Mouse (Mus musculus) heart, postnatal 4 days (tissue): Measurements from ENCODE around the gene Elk4. TPM values are rescaled to one million over a fixed set of nuclear protein-coding genes. Genes with fewer than 3 reads are reported as not detected.
A peak's percentile ranks its signal among the peaks of the same experiment; 100 is the strongest.

Experiments
- DNase-seq: peaks from one replicate; pipeline ENCODE4 v3.0.0; 2021
- total RNA-seq, 2 experiments: library from RNA; stranded (reverse); gene quantifications; 2 replicates each; pipeline ENCODE4 v1.2.3; 2021

The Elk4 gene
- total RNA-seq, 2 experiments from 2014 or later, result 104 to 110 TPM

DNA sequence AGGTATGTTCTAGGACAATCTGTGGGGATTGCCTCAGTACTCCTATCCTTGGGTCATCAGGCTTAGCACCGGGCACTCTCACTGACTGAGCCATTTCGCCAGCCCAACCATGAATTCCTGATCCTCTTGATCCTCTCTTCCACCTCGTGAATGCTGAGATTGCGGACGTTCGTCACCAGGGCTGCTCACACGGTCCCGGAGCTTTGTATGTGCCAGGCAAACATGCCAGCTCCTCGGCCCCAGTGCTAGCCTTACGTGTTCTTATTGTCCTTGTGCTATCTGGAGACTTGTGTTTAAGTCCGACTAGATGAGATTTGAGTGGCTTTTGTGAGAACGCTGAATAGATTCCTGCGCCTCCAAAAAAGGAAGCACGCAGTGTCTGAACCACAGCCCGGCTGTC, 20.0 kb upstream of the Elk4 start:
- DNase-seq, result no peak

DNA sequence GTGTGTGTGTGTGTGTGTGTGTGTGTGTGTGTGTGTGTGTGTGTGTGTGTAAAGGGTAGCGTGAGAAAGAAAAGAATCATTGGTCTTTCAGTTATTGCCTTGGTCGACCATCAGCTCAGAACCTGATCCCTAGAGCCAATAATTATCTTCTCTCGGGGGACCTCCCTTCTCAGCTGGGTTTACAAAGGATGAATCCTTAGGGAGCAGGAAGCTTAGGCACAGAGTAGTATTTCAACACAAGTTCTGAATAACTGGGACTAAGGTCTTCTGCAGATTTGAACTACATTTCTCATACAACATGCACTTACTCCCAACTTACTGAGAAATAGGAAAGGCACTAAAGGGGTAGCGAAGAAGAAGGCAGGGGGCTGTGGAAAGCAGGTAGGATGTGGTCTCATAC, 17.9 kb upstream of the Elk4 start:
- DNase-seq, result no peak

DNA sequence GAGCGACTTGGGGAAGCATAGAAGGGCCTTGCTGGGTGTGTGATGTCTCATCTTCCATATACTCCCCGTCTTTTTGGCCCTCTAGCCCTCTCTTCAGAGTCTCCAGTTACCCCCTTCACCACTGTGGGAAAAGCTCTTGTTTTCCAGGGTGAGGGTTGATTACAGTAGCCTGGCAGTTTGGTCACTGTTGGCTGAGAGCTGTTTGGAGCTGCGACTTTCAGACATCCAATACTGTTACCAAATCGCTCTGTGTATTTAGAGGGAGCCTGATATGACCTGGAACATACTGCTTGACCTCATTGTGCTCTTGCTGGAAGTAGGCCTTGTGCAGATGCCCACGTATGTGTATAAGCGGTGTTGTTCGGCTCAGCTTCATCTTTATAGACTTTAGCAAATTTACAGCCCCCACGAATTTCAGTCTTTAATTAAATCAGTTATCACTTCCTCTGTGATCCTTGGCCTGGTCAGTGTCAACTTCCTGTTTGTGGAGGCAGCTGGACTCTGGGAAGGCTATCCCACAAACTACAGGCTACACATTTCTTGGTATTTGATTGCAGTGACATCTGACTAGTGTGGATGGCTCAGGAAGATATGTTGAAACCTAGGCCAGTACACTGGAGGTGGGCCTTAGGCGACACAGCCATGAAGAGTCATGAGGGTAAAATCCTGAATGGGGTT, 17.2 kb upstream of the Elk4 start:
- DNase-seq, result no peak

DNA sequence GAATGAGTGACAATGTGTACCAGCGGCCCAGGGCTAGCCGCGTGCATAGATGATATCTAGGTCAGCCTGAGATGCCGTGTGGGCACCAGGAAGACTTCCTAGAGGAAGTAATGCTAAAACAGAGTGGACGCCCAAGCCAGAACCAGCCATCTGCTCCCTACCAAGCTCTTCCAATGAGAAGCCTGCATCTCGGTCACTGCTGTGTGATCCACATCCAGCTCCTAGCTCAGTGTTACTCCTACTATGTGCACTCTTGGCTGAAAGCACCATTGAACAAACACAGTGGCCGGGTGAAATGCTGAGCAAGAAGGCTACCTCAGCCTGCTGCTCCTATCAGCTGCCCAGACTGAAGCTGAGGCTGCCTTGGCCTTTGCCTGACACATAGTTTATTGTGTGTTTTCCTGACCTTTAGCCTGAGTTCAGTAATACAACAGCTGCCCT, 14.8 kb upstream of the Elk4 start:
- no peak for DNase-seq

DNA sequence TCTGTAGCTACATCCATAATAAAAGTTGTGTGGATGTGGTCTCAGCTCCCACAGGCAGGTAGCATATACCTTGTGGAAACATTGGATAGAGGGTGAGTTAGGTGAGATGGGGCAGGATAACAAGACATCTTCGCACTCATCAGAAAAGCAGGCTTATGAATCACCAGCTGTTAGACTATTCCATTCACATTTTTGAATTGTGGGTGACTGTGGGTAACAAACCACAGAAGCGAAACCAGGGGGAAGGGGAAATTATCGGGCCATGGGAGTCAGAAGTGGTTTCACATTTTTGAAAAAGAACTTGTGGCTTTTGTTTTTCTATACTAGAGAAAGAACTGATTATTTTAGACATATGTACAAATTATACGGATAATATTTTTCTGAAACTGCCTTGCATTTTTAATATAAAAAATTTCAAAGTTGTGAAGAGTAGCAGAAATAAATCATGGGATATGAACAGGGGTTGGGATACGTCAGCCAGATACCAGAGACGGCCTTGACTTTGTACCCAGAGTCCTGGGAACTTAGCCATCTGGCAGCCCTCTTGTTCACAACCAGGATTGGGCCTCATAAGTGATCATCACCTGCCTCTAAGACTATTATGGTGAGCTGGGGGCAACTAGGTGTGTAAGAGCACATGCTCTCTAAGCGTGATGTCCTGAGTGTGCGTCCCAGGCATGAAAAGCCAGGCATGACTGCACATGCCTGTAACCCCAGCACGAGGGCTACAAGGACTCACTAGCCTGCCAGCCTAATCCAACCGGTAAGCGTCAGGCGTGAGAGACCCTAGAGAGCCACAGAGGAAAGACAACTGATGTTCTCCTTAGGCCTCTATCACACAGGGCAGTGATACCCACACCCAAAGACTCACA, 14.0 kb upstream of the Elk4 start:
- no peak for DNase-seq

DNA sequence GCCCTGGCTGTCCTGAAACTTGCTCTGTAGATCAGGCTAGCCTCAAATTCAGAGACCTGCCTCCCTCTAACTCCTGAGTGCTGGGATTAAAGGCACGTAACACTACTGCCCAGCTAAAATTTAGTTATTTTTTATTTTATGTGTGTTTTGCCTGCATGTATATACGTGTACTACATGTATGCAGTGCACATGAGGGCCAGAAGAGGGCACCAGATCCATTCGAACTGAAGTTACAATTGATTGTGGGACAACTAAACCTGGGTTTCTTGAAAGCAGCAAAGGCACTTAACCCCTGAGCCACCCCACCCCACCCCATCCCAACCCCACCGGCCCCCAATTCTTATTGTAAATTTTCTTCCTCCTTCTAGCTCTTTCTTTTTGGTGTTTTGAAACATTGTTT, 12.3 kb upstream of the Elk4 start:
- peak; percentile 78 for DNase-seq

DNA sequence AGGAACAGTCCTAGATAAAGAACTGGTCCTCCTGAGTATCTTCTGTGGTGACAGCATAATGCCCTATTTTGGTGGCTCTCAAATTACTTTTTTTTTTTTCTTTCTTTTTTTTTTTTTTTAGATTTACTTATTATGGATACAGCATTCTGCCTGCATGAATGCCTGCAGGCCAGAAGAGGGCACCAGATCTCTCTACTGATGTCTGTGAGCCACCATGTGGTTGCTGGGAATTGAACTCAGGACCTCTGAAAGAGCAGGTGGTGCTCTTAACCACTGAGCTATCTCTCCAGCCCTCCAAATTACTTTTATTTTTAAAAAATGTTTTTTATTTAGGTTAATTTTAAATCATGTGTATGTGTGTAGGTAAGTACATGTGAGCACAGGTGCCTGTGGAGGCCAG, 6.9 kb upstream of the Elk4 start:
- DNase-seq, result no peak

DNA sequence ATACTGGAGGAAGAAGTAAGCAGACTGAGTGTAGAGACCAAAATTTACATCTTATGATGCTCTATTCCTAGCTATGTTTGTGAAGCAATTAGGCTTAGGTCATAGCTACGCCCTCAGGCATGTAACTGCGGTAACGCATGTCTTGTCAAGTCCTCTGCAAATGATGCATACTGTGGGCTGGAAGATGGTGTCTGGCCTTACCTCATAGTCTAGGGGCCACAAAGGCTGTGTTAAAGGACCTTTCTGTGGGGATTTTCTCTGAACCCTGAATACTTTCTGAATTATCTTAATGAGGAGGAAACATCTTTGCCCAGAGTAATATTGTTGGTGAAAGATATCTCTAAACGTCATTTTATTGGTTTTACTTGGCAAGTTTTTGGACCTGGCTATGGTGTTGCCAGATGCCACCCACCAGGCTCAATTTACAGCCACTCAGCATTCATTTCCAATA, 5.5 kb upstream of the Elk4 start:
- no peak for DNase-seq

DNA sequence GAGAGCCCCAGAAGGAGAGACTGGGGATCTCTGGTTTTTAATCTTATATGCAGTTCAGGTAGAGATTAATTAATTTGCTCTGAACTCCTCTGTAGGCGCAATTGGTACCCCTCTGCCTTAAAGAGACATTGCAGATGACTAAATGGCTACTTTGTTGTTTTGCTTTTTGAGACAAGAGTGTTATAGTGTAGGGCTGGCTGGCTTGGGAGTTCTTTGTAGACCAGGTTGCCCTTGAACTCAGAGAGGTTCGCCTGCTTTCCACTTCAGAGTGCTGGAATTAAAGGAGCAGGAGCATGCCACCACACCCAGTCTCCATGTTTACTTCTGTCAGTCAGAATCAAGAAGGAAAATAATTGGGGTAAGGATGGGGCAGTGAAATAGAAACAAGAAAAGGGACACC, 4.3 kb upstream of the Elk4 start:
- no peak for DNase-seq

DNA sequence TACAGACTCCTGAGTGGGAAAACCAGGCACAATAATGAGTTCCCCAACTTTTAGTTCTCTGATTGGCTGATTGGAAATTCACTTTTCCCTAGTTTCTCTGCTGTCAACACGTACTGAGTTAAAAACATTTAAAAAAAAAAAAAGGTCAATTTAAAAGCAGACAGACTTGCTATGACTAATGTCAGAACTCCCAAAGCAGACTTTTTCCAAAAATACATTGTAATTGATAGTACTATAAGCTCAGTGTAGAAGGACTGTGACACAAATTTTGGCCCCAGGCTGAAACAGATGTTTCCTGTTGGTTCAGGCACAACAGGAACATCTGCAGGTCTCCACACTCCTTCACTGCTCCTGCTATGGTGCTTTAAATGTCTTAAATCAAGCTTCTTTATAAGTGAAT, 3.6 kb upstream of the Elk4 start:
- peak; percentile 50 for DNase-seq

DNA sequence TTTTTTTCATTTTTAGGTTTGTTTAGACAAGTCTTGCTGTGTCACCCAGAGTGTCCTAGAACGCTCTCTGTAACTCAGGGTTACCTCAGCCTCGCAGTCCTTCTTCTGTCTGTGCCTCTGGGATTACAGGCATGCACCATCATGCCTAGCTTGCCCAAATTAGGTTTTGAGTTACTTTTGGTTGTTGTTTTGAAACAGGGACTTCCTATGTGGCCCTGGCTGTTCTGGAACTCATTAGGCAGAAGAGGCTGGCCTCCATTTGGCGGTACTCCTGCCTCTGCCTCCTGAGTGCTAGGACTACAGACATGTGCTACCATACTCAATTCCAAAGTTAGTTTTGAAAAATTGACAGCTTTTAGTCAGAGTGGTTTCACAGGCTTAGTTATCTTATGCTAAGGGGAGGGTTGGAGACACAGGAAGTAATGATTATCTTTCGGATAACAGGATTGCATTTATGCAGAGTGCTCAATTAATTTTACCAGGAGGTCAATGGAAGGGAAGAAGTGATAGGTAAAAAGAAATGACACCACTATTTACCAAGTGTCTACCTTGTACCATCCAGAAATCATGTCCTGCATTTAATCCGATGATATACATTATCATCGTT, 2.7 kb upstream of the Elk4 start:
- no peak for DNase-seq

DNA sequence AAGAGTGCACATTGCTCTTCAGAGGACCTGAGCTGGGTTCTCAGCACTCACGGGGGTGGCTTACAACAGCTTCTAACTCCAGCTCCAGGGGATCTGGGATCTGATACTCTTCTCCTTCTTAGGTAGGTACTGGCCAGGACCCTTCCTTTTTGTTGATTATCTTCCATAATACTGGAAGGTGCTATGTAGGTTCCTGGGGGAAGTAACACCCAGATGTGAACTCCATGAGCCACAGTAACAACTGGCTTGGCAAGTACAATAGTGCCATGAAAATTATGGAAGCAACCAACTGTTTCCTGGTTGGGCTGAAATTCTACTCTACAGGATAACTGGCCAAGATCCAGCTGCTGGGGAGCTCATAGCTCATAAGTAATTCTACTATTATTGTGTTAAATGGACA, 1.9 kb upstream of the Elk4 start:
- DNase-seq, result no peak

DNA sequence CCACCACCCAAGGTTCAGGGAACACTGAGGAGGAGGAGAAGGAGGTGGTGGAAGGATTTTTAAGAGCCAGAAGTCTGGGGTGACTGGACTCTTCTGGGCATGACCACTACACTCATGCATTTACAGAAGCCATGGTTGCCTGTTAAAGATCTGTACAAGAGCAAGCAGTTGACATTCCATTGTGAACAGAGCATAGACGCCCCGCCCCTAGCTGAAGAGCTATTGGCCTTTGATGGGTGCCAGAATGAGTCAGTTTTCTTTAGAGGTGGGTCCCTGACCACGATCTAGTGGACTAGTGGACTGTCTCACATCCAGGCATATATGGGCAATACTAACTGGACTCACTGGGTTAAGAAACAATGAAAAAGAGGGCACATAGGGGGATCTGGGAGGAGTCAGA, 1.4 kb upstream of the Elk4 start:
- no peak for DNase-seq

DNA sequence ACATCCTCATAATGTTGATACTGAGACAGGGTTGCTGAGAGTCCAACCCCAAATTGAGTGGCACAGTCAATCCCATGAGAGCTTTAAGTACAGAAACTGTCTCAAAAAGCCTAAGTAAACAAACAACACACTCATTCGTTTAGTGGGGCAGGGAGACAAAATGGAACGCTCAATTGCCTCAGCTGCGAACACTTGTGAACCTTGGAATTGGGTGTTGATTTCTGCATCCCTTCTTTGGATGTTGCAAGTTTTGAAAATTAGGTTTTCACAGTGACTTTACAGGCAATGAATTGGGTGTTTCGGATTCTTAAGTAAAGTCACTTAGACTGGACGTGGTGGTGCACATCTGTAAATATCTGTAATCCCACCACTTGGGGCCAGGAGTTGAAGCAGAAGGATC, 686 bp upstream of the Elk4 start:
- no peak for DNase-seq

DNA sequence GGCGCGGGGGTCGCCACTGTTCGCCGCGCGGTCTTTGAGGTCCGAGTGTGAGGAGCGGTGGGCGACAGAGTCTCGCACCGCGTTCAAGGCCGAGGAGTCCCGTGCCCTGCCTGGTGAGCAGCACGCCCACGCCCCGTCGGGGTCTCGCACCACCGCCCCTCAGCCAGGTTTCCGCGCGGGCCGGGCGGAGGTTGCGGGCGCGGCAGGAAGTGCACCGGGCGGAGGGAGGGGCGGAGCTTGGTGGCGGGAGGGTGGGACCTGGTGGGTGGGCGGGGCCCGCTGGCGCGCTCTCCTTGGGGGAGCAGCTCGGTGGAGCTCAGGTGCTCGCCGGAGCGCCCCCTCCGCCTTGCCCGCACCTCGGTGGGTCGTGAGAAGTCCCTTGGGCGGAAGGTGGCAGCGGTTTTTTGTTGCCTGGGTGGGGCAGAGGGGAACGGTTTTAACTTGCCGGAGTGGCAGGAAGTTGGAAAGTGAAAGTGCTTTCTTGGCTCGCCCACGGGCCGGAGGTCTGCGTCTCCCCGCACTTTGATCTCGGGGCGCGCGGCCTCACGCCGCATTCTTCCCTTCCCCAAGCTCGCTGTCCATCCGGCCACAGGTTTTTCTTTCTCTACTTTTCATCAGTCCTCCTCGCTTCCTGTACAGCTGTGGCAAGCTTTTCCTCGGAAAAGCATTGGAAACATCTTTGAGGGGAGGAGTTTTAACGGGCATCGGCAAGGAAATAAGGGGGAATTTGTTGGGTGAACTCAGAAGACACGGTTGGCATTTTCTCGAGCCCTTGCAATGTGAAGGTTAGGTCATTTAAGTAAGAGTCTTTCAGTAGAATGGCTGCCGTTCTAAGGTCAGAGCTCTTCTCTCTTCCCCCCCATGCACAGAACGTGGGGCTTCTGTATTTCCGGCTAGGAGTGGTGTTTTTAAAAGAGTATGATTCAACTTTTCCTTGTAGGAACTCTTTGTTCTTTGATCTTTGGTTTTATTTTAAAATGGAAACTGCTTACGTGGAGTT, 721 bp downstream of the Elk4 start:
- DNase-seq, result peak; percentile 89

DNA sequence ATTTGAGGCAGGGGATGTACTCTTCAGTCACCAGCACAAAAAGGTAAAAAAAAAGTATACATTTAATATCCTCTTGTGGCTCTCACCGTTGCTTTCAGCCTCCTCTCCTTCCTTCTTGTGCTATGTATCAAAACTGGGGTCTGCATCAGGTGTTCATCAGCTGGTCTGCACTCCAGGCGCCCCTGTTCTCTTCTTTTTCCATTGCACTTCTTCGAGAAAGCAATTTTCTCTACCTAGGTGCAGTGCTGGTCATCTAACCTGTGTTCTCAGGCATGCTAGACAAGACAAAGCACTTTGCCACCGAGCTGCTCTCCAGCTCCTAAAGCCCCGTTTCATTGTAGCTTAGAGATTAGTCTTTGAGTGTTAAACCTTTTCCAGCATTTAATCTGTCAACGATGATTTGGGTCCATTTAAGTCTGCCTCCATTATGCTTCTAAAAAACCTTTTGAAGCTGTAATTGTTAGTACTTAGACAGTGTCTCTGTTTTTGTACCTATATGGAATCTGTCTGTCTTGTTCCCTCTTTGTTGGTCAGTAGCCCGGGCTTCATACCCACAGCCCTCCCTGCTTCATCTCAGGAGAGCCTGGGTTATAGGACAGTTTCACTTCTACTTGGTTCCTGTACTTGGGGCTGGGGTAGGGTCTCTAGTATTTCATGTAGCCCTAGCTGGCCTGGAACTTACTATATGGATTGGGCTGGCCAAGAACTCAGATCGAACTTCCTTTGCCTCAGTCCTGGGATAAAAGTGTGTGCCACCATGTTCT, 1.7 kb downstream of the Elk4 start:
- DNase-seq, result no peak

DNA sequence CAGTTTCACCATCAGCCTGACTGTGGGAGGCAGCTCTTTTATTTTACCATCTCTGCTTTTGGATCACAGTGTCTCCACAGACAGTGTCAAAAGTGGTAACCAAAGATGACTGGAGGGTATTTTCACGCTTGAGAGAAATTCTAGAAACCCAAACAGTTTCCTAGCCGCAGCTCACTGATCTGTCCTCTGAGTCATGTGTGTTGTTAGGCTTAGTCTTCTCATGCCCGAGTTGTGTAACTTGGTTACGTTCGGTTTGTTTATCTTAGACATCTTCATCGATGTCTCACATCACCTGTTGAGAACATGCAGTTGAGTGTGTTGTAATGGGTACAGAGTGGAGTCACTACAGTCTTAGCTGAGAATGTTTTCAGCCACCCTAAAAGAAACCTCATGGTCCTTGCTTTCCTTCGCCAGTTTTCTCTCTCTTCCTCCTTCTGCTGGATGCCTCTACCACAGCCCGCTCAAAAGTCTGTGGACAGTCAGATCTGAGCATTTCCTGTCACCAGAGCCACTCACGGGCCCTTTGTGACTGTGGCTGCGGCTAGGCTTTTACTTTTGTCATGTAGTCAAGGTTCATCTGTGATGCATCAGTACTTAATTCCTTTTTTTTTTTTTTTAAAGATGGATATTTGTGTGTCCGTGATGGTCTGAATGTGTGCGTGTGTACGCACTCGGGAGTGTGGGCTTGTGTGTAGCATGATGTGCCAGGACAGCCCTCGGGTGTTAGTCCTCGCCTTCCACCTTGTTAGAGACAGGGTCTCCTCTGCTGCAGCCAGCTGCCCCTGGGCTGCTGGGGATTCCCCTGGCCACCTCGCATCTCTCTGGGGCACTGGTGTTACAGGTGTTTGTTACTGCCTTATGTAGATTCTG, 3.5 kb downstream of the Elk4 start:
- no peak for DNase-seq

DNA sequence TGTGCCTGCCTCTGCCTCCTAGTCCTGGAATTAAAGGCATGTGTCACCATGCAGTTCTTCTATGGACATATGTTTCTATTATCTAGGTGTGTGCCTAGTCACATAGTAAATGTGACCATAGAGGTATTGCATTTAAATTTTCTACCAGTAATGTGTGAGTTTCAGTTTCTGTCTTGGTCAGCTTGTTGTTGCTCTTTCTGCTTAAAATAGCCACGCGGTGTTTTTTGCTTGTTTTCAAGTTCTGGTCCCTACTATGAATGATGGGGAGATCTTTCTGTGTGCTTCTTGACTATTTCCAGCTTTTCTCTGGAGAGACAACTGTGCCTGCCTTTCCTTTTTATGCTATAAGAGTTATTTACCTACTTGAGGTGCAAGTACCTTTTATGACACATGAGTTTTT, 4.4 kb downstream of the Elk4 start:
- DNase-seq, result no peak

DNA sequence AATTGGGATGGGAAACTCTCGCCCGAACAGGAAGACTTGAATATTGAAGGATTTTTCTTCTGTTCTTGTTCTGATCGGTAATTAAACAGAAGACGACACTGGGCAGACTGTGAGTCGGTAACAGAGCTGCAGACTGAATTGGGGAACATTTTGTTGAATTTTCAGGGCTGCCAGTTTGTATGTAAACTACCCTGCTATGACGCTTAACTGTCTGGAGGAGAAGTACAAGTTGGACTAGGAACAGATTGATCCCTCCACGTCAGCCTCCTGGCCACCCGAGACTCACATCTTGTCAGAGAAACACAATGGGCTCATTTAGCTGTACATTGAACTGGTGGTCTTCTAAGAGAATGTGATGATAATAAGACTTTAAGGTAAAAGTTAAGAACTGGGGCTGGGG, 5.5 kb downstream of the Elk4 start:
- no peak for DNase-seq

DNA sequence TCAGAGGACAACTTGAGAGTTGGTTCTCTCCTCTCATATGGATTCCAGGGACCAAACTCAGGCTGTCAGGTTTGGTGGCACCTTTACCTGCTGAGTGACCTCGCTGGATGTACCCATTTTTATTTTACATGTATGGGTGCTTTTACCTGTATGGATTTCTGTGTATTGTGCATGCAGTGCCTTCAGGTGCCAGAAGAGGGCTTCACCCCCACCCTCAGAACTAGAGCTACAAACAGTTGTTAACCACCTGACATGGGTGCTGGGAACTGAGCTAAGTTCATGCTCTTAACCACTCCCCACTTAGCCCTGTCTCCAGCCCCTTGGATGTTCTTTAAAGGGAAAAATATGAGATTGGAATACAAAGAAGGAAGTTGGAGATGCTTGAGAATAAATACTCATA, 7.4 kb downstream of the Elk4 start:
- no peak for DNase-seq

DNA sequence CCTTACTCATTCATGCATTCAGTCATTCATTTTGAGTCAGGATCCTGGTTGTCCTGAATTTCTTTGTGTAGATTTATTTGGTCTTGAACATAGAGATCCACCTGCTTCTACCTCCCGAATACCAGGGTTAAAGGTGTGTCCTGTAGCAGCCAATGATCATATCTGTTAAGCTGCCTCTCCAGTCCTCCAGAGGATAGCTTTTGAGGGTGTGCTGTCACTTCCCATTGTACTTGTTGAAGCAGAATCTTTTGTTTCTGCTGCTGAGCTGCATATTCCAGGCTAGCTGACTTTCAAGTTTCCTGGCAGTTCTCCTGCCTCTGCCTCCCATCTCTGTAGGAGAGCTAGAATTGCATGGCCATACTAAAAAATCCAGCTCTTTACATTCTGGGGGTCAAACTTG, 9.3 kb downstream of the Elk4 start:
- no peak for DNase-seq
